Mouse (Mus musculus) stomach, postnatal 0 days (tissue): ENCODE measurements around the gene Akirin1. TPM values are rescaled to one million over a fixed set of nuclear protein-coding genes. Genes with fewer than 3 reads are reported as not detected.

Source experiments
- ATAC-seq: fragments of 200-750 bp; cut with Nextera tagmentation; 2 replicates; pipeline ENCODE4 v1.8.0; 2017; ENCODE audit not compliant: low FRiP score, low TSS enrichment
- DNase-seq: peaks from one replicate; pipeline ENCODE4 v3.0.0-alpha.2; 2016; ENCODE audit warnings: low spot score
- H3K27ac ChIP-seq: fragments of 300-500 bp; sonication (generic); replicated peaks from 2 replicates; pipeline ENCODE4 v1.5.1; 2014; ENCODE audit warnings: mild to moderate bottlenecking, control low read depth
- H3K27me3 ChIP-seq: fragments of 300-500 bp; sonication (generic); 2 replicates; pipeline ENCODE4 v1.6.1; 2014; ENCODE audit warnings: low read length; ENCODE audit not compliant: control insufficient read depth, insufficient read depth
- H3K36me3 ChIP-seq: fragments of 300-500 bp; sonication (generic); 2 replicates; pipeline ENCODE4 v1.6.1; 2014; ENCODE audit warnings: low read length, mixed read lengths; ENCODE audit not compliant: control insufficient read depth, insufficient read depth
- H3K4me1 ChIP-seq: fragments of 300-500 bp; sonication (generic); replicated peaks from 2 replicates; pipeline ENCODE4 v1.6.1; 2014; ENCODE audit warnings: antibody characterized with exemption; ENCODE audit not compliant: control insufficient read depth, insufficient read depth
- H3K4me2 ChIP-seq: fragments of 300-500 bp; sonication (generic); replicated peaks from 2 replicates; pipeline ENCODE4 v1.6.1; 2014; ENCODE audit warnings: low read depth, mild to moderate bottlenecking, control low read depth, moderate library complexity
- H3K4me3 ChIP-seq: fragments of 300-500 bp; sonication (generic); 2 replicates; pipeline ENCODE4 v1.5.1; 2014; ENCODE audit warnings: low read depth, low read length, control low read depth
- H3K9ac ChIP-seq: fragments of 300-500 bp; sonication (generic); 2 replicates; pipeline ENCODE4 v1.6.1; 2014; ENCODE audit warnings: mild to moderate bottlenecking, low read length, control low read depth, mixed read lengths
- H3K9me3 ChIP-seq: fragments of 300-500 bp; sonication (generic); 2 replicates; pipeline ENCODE4 v1.6.1; 2016; ENCODE audit warnings: low read length; ENCODE audit not compliant: control insufficient read depth
- CTCF ChIP-seq: IDR thresholded peaks from 2 replicates; pipeline ENCODE4 v1.5.1; 2016; ENCODE audit warnings: antibody characterized with exemption, low read depth, mild to moderate bottlenecking, moderate library complexity
- EP300 ChIP-seq: optimal IDR thresholded peaks from 2 replicates; pipeline ENCODE3; 2016; ENCODE audit warnings: antibody characterized with exemption
- WGBS: fragments of 180-500 bp; shearing (Covaris S2); extraction: QIAGEN DNeasy Blood & Tissue Kit; methylation state at CpG from one replicate; pipeline ENCODE4 v1.1.7; 2014; 5-methylcytosine and 5-hydroxymethylcytosine counted together
- polyA plus RNA-seq: library from polyadenylated mRNA; unstranded; fragments of >200 nt; fragmentation: Nextera tagmentation; extraction: Ambion mirVana; gene quantifications from 2 replicates; pipeline ENCODE4 v1.2.1, GENCODE M21; 2015

Gene Akirin1
- 42.3 and 46.6 TPM in 2 replicates for polyA plus RNA-seq

DNA sequence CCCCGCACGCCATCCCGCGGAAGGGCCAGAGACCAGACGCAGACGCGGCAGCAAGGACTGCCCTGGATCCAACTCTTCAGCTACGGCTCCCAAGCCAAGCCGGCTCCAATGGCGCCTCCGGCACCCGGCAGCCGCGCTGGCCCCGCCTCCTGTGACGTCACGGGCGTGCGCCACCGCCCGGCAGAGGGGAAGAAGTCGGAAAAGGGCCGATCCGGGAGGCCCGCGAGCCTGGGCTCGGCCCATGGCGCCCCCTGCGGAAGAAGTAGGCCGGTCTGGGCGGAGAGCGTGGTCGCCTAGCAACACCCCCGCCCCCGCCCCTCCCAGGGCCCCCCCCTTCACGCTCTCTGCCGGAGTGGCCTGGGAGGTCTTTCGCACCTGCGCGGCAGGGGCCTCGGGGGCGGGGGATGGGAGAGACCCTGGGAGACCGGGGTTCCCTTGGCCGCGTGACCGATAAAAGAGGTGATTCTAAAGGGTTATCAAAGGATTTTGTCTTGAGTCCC, at the start of gene Akirin1:
Akirin1 (minus strand) TSS at position 194 of the 500 bp plus-strand sequence.
- H3K4me1 ChIP-seq = no peaks in the 10 kb centered on the region
- peak within 1 kb of the TSS; percentile 93 for H3K27ac ChIP-seq
- H3K9me3 ChIP-seq = no peaks in the 10 kb centered on the region
- H3K27me3 ChIP-seq = no peaks in the 10 kb centered on the region
- ATAC-seq (peak; percentile 99), DNase-seq (peak; percentile 98)
- H3K4me3 ChIP-seq = peak within 1 kb of the TSS; percentile 94
- TF ChIP-seq EP300 = no peak
- peak; percentile 76 for TF ChIP-seq CTCF
- peak within 1 kb of the TSS; percentile 95 for H3K4me2 ChIP-seq
- H3K9ac ChIP-seq = peak within 1 kb of the TSS; percentile 92
- no peaks in the 10 kb centered on the region for H3K36me3 ChIP-seq
- WGBS = under 1% methylated on average over 35 of the region's 46 CpGs

DNA sequence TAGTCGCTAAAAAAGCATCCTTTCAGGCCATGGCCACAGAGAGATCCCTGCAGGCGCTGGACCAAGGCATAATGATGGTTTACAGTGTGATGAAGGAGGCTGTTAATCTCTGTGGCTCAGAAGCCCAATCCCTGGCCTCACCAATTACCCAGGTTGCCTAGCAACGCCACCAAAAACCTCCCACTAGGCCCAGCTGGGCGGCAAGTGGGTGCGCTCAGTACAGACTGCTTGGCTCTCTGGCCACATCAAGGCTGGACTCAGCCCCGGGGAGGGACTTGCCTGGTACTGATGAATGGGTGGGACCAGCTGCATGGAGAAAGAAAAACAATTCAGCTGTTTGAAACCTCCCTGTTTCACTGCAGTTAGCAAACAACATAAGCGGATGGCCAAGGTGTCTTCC, 47.7 kb upstream of the Akirin1 start:
- Histone ChIP-seq H3K9ac (no peak overlapping the region), H3K4me2 (no peak overlapping the region), H3K27ac (no peak overlapping the region), H3K9me3 (no peaks in the 10 kb centered on the region), H3K4me3 (no peak overlapping the region), H3K36me3 (no peaks in the 10 kb centered on the region), H3K4me1 (no peaks in the 10 kb centered on the region), H3K27me3 (no peaks in the 10 kb centered on the region)
- no peak for ATAC-seq
- TF ChIP-seq EP300 (no peak), CTCF (no peak)
- 58% methylated on average over 7 of the region's 7 CpGs for WGBS
- DNase-seq = peak; percentile 15

DNA sequence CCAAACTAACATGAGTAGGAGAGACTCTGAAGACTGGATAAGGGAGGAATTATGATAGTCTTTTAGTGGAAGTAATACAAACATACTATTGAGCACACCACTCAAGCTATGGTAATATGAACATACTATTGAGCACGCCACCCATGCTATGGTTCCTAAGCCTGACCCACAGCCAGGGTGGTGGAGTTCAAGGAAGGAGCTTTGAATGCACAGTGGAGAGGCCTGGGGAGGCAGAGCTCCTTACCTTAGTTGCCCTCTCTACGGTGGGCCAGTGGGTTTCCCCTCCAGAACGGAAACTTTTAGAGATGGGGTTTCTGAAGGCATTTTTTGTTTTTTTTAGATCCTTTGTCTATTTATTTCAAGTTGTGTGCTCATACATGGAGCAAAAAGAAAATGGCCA, 47.3 kb upstream of the Akirin1 start:
- no peak overlapping the region for H3K9ac ChIP-seq
- H3K4me3 ChIP-seq = no peak overlapping the region
- no peak for TF ChIP-seq EP300
- no peak for TF ChIP-seq CTCF
- 82% methylated on average over 3 of the region's 3 CpGs for WGBS
- no peak for DNase-seq
- no peaks in the 10 kb centered on the region for H3K4me1 ChIP-seq
- H3K27ac ChIP-seq = no peak overlapping the region
- H3K9me3 ChIP-seq = no peaks in the 10 kb centered on the region
- no peaks in the 10 kb centered on the region for H3K36me3 ChIP-seq
- no peak; the same call in 1 of the 2 replicates for ATAC-seq
- no peak overlapping the region for H3K4me2 ChIP-seq
- no peaks in the 10 kb centered on the region for H3K27me3 ChIP-seq

DNA sequence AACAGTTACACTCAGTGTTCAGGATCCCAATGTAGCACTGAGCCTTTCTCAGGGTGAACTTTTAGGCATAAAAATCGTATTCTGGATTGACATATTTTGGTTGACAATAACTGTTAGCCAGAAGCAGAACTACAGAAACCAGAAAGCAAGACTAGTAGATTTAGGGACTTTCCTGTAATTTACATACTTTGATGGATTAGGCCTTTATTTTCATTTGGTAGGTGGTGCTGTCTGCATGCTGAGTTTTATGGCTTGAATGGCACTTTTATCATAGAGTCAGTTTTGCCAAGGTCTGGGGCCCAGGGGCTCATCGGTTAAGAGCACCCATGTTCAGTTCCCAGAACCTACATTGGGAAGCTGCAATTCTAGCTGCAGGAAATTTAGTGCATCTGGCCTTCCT, 44.9 kb upstream of the Akirin1 start:
- H3K4me3 ChIP-seq = no peak overlapping the region
- ATAC-seq (no peak), DNase-seq (no peak)
- no peaks in the 10 kb centered on the region for H3K4me1 ChIP-seq
- WGBS = 53% methylated on average over 2 of the region's 2 CpGs
- no peaks in the 10 kb centered on the region for H3K27me3 ChIP-seq
- H3K9ac ChIP-seq = no peak overlapping the region
- no peak for TF ChIP-seq CTCF
- no peak for TF ChIP-seq EP300
- H3K36me3 ChIP-seq = no peaks in the 10 kb centered on the region
- H3K27ac ChIP-seq = no peak overlapping the region
- no peaks in the 10 kb centered on the region for H3K9me3 ChIP-seq
- H3K4me2 ChIP-seq = no peak overlapping the region

DNA sequence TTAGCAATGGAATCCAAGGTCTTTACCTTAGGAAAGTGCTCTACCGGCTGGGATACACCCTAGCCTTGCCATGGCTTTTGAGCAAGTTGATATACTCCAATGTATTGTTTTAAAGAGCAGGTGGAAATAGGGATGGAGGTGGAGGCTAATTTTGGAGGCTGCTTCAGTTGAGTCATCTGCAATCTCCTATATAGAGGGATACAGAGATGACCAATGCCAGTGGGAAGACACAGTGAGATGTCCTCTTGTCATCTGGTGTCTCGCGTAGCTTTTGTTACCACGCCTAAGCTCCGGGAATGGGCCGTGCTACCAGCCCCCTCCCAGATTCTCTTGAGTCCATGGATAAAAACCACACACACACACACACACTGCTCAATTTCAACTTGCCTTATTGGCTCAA, 43.0 kb upstream of the Akirin1 start:
- Histone ChIP-seq H3K36me3 (no peaks in the 10 kb centered on the region), H3K9me3 (no peaks in the 10 kb centered on the region), H3K9ac (no peak overlapping the region), H3K27ac (no peak overlapping the region), H3K4me1 (no peaks in the 10 kb centered on the region), H3K4me3 (no peak overlapping the region), H3K27me3 (no peaks in the 10 kb centered on the region), H3K4me2 (no peak overlapping the region)
- DNase-seq = no peak
- no peak for ATAC-seq
- 91% methylated on average over 6 of the region's 6 CpGs for WGBS
- no peak for TF ChIP-seq EP300
- no peak for TF ChIP-seq CTCF

DNA sequence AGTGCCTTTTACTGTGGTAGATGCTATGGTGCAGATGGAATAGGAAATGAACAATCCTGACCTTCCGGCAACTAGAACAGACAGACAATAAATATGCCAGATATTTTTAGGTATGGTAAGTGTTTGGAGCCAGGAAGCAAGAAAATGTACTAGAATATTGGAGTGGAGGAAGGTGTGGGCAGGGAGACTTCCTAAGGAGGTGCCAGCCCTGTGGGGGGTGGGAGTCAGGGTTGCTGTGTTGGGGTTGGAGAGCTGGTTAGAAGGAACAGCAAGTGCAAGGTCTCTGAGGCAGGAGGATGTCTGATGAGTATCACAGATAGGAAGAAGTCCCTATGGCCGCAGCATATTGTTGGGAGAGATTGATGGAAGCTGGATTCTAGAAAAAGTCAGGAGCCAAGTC, 42.5 kb upstream of the Akirin1 start:
- DNase-seq (no peak), ATAC-seq (no peak)
- Histone ChIP-seq H3K4me1 (no peaks in the 10 kb centered on the region), H3K27me3 (no peaks in the 10 kb centered on the region), H3K27ac (no peak overlapping the region), H3K36me3 (no peaks in the 10 kb centered on the region), H3K9ac (no peak overlapping the region), H3K9me3 (no peaks in the 10 kb centered on the region), H3K4me2 (no peak overlapping the region), H3K4me3 (no peak overlapping the region)
- no peak for TF ChIP-seq EP300
- no peak for TF ChIP-seq CTCF
- WGBS = 74% methylated on average over 2 of the region's 2 CpGs
